Mouse (Mus musculus) liver, embryonic 16.5 days (tissue): ENCODE data around the gene Olfr1324. TPM values are rescaled to one million over a fixed set of nuclear protein-coding genes. Genes with fewer than 3 reads are reported as not detected.
"Not testable (repeated sequence)": the region's sequence is repeated elsewhere in the genome, so short reads cannot be mapped to it uniquely, and the experiment has no call there.

Experiments
- ATAC-seq: fragments of 200-750 bp; cut with Nextera tagmentation; 2 replicates; pipeline ENCODE4 v1.8.0; 2017; ENCODE audit warnings: low read depth, mild to moderate bottlenecking, moderate number of reproducible peaks, moderate library complexity
- H3K27ac ChIP-seq: fragments of 300-500 bp; sonication (generic); 2 replicates; pipeline ENCODE4 v1.5.1; 2014; ENCODE audit warnings: mild to moderate bottlenecking, low read length
- H3K27me3 ChIP-seq: fragments of 300-500 bp; sonication (generic); 2 replicates; pipeline ENCODE4 v1.6.1; 2014; ENCODE audit warnings: low read depth, low read length, mixed read lengths; ENCODE audit not compliant: control insufficient read depth, insufficient read depth
- H3K36me3 ChIP-seq: fragments of 300-500 bp; sonication (generic); 2 replicates; pipeline ENCODE4 v1.6.1; 2014; ENCODE audit warnings: mild to moderate bottlenecking; ENCODE audit not compliant: control insufficient read depth, insufficient read depth
- H3K4me1 ChIP-seq: fragments of 300-500 bp; sonication (generic); 2 replicates; pipeline ENCODE4 v1.6.1; 2014; ENCODE audit warnings: low read depth, low read length, mixed read lengths; ENCODE audit not compliant: control insufficient read depth
- H3K4me2 ChIP-seq: fragments of 300-500 bp; sonication (generic); 2 replicates; pipeline ENCODE4 v1.6.1; 2014; ENCODE audit warnings: low read depth, low read length, mixed read lengths
- H3K4me3 ChIP-seq: fragments of 300-500 bp; sonication (generic); 2 replicates; pipeline ENCODE4 v1.5.1; 2014; ENCODE audit warnings: low read depth, mild to moderate bottlenecking, low read length
- H3K9ac ChIP-seq: fragments of 300-500 bp; sonication (generic); 2 replicates; pipeline ENCODE4 v1.6.1; 2014; ENCODE audit warnings: low read depth, low read length
- H3K9me3 ChIP-seq: fragments of 300-500 bp; sonication (generic); replicated peaks from 2 replicates; pipeline ENCODE4 v1.6.1; 2016; ENCODE audit warnings: low read length; ENCODE audit not compliant: control insufficient read depth
- WGBS: fragments of 180-500 bp; shearing (Covaris S2); extraction: QIAGEN DNeasy Blood & Tissue Kit; methylation state at CpG from one replicate; pipeline ENCODE4 v1.1.7; 2014; ENCODE audit not compliant: insufficient replicate concordance; 5-methylcytosine and 5-hydroxymethylcytosine counted together
- polyA plus RNA-seq: library from polyadenylated mRNA; unstranded; fragments of >200 nt; fragmentation: Nextera tagmentation; extraction: Ambion mirVana; gene quantifications from 2 replicates; pipeline ENCODE4 v1.2.1, GENCODE M21; 2015

Gene Olfr1324
- polyA plus RNA-seq = not detected in 2 replicates

DNA sequence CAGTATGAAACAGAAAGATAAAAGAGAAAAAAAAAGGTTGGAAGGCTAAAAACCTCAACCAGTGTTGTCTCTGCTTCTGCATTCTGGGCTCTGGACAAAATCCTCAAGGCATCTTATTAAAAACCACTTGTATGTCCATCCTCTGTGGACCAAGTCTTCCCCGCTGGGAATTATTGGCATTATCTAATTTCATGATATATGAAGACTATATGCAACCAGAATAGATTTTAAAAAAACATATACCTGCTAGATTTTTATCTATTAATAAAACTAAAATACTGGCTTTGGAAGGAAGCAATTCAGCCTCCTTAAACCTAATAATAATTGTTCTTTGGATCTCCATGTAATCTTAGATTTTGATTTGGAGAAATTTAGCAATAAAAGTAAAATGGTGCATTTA lies at the start of gene Olfr1324:
Gene Olfr1324 (minus strand): TSS at position 101 of the 400 bp plus-strand sequence.
- Histone ChIP-seq H3K4me3 (no peak within 1 kb of the TSS), H3K9me3 (no peaks in the 10 kb centered on the region), H3K27ac (no peak within 1 kb of the TSS), H3K4me2 (no peak within 1 kb of the TSS), H3K9ac (no peak within 1 kb of the TSS), H3K27me3 (no peaks in the 10 kb centered on the region), H3K4me1 (no peaks in the 10 kb centered on the region), H3K36me3 (no peaks in the 10 kb centered on the region)
- 76% methylated on average over 1 of the region's 1 CpGs for WGBS
- no peak for ATAC-seq

GRCm38 (mm10) chrX:50470341-50470740 lies 42.0 kb upstream of the Olfr1324 start:
- ATAC-seq, H3K27ac ChIP-seq, H3K4me3 ChIP-seq, H3K27me3 ChIP-seq, H3K4me2 ChIP-seq, H3K36me3 ChIP-seq, H3K9ac ChIP-seq, H3K9me3 ChIP-seq, H3K4me1 ChIP-seq: not testable (repeated sequence)
- WGBS = 59% methylated on average over 6 of the region's 6 CpGs

GRCm38 (mm10) chrX:50456136-50456535 lies 27.8 kb upstream of the Olfr1324 start:
- no peak for ATAC-seq
- Histone ChIP-seq H3K9ac (no peak overlapping the region), H3K27me3 (no peaks in the 10 kb centered on the region), H3K4me1 (no peaks in the 10 kb centered on the region), H3K36me3 (no peaks in the 10 kb centered on the region), H3K27ac (no peak overlapping the region), H3K9me3 (no peaks in the 10 kb centered on the region), H3K4me2 (no peak overlapping the region), H3K4me3 (no peak overlapping the region)
- WGBS = 35% methylated on average over 1 of the region's 1 CpGs

- ATAC-seq = no peak
- WGBS = 26% methylated on average over 1 of the region's 1 CpGs
- H3K9ac ChIP-seq = no peak overlapping the region
Observed at GRCm38 (mm10) chrX:50443352-50443751, 15.1 kb upstream of the Olfr1324 start.

DNA sequence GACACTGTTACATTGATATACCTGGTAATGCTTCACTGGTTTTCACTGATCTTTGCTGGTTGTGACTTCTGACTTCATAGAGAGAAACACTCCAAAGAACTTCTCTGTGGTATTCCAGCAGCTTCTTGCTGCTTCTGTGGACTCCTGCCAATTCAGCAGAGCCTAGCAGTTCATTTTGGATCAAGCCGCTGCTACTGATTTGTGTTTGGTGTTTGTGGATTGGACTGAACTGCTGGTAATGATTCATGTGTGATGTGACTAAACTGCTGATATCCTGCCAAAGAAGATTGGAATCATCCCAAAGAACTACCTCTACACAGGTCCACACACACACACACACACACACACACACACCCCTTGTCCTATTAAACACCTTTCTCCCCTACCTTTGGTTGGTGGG lies 14.4 kb upstream of the Olfr1324 start:
- H3K4me1 ChIP-seq = no peaks in the 10 kb centered on the region
- 93% methylated on average over 1 of the region's 1 CpGs for WGBS
- no peak overlapping the region for H3K4me3 ChIP-seq
- H3K36me3 ChIP-seq = no peaks in the 10 kb centered on the region
- no peak overlapping the region for H3K9ac ChIP-seq
- no peaks in the 10 kb centered on the region; the same call in 1 of the 2 replicates for H3K27me3 ChIP-seq
- H3K4me2 ChIP-seq = no peak overlapping the region
- H3K9me3 ChIP-seq = no peaks in the 10 kb centered on the region
- ATAC-seq = no peak
- no peak overlapping the region for H3K27ac ChIP-seq

More at GRCm38 (mm10) chrX:50443352-50443751, 15.1 kb upstream of the Olfr1324 start:
- Histone ChIP-seq H3K9me3 (no peaks in the 10 kb centered on the region), H3K27me3 (no peaks in the 10 kb centered on the region; the same call in 1 of the 2 replicates), H3K36me3 (no peaks in the 10 kb centered on the region), H3K27ac (no peak overlapping the region), H3K4me1 (no peaks in the 10 kb centered on the region), H3K4me2 (no peak overlapping the region), H3K4me3 (no peak overlapping the region)

GRCm38 (mm10) chrX:50432499-50432898 lies 4.2 kb upstream of the Olfr1324 start:
- Histone ChIP-seq H3K4me3 (no peak overlapping the region), H3K27me3 (no peaks in the 10 kb centered on the region), H3K9me3 (no peaks in the 10 kb centered on the region), H3K36me3 (no peaks in the 10 kb centered on the region), H3K27ac (no peak overlapping the region), H3K9ac (no peak overlapping the region), H3K4me2 (no peak overlapping the region), H3K4me1 (no peaks in the 10 kb centered on the region)
- no peak for ATAC-seq
- 63% methylated on average over 2 of the region's 2 CpGs for WGBS

DNA sequence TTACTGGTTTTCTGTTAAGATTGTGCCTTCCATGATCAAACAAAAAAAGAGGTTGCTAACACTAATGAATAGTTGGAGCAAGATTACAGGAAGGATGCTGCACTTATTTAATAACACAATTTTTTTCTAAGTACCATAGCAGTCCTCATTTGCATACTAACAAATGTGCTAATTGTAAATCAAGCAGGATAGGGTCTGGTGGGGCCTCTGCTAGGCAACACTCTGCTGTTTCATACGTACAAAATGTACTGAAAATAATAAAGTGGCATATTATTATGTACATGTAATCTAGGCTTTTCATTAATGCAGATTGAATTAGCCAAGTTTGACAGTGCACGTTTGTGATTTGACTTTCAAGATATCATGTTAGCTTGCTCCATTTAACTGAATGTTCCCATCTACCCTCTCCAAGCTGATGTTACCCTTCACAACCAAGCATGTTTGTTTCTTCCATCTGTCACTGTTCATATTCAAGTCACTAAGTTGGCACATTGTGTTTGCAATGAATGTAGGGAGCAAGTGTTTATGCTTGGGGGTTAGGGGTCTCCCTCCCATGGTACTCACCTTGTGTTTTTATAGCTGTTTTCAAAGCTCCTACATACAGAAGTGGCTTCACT lies 478 bp downstream of the Olfr1324 start:
- no peak overlapping the region for H3K4me3 ChIP-seq
- WGBS = 29% methylated on average over 2 of the region's 2 CpGs
- no peaks in the 10 kb centered on the region for H3K27me3 ChIP-seq
- ATAC-seq = no peak
- H3K36me3 ChIP-seq = no peaks in the 10 kb centered on the region
- H3K27ac ChIP-seq = no peak overlapping the region
- H3K9me3 ChIP-seq = no peaks in the 10 kb centered on the region
- no peak overlapping the region for H3K4me2 ChIP-seq
- H3K4me1 ChIP-seq = no peaks in the 10 kb centered on the region
- H3K9ac ChIP-seq = no peak overlapping the region

DNA sequence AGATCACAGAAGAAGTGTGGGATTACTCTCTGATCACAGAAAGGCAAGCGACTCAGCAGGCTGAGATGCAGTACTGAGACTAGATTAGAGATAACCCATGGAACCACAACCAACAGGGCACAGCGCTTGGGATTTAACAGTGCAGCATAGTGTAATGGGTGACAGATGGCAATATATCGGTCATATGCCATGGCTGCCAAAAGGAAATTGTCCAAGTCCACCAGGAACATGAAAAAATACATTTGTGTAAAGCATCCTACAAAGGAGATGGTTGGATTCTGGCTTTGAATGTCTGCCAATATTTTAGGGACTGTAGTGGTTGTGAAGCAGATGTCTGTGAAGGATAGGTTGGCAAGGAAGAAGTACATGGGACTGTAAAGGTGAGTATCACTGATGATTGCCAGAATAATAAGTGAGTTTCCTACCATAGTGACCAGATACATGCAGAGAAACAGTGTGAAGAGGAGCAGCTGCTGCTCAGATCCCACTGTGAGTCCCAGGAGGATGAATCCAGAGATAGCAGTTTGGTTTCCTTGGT lies 2.3 kb downstream of the Olfr1324 start:
- Histone ChIP-seq H3K27ac (no peak overlapping the region), H3K4me1 (no peaks in the 10 kb centered on the region), H3K27me3 (no peaks in the 10 kb centered on the region), H3K36me3 (no peaks in the 10 kb centered on the region), H3K4me2 (no peak overlapping the region), H3K4me3 (no peak overlapping the region), H3K9me3 (no peaks in the 10 kb centered on the region), H3K9ac (no peak overlapping the region)
- no peak for ATAC-seq
- WGBS = 63% methylated on average over 3 of the region's 3 CpGs

GRCm38 (mm10) chrX:50410361-50410760 lies 17.9 kb downstream of the Olfr1324 start:
- ATAC-seq, H3K27ac ChIP-seq, H3K4me1 ChIP-seq, H3K4me2 ChIP-seq, H3K4me3 ChIP-seq, H3K36me3 ChIP-seq, H3K9me3 ChIP-seq, H3K27me3 ChIP-seq, H3K9ac ChIP-seq: not testable (repeated sequence)
- WGBS = 42% methylated on average over 8 of the region's 8 CpGs
